Mouse (Mus musculus) left cerebral cortex, adult 2 months (tissue): ENCODE data around the gene Gm10643. TPM values are rescaled to one million over a fixed set of nuclear protein-coding genes. Genes with fewer than 3 reads are reported as not detected.

ENCODE experiments used
- DNase-seq, 2 experiments: peaks; one replicate each; pipeline ENCODE4 v3.0.0; 2021 to 2022; ENCODE audit warnings: low spot score in 2 of 2, mixed read lengths in 1 of 2; ENCODE audit errors: extremely low spot score in 1 of 2
- H3K27ac ChIP-seq: fragments of 200-600 bp; 2 replicates; pipeline ENCODE4 v1.8.1; 2022
- H3K4me3 ChIP-seq: fragments of 200-600 bp; 2 replicates; pipeline ENCODE4 v1.8.1; 2022
- CTCF ChIP-seq: fragments of 200-600 bp; IDR thresholded peaks from 2 replicates; pipeline ENCODE4 v1.8.1; 2022; ENCODE audit warnings: antibody characterized with exemption, mild to moderate bottlenecking, moderate library complexity
- intact Hi-C: fragments of 180-260 bp; cut with DNase I; formaldehyde crosslinking; loops from one replicate; pipeline ENCODE4 v1.15.1; 2025
- total RNA-seq, 2 experiments: library from RNA; stranded (reverse); gene quantifications; 2 replicates each; pipeline ENCODE4 v1.2.3; 2021

The Gm10643 gene
- total RNA-seq, 2 experiments from 2014 or later, result 2.8 to 3.5 TPM

- intact Hi-C loops, result no loop called here
- no peak for TF ChIP-seq CTCF
- no peak for DNase-seq
Measured at GRCm38 (mm10) chr8:84053229-84053628, 11.7 kb downstream of the Gm10643 start.

GRCm38 (mm10) chr8:84052746-84053145 is 12.2 kb downstream of the Gm10643 start:
- no peak for DNase-seq
- H3K27ac ChIP-seq, result no peak overlapping the region
- intact Hi-C loops, result no loop called here
- H3K4me3 ChIP-seq, result no peak overlapping the region
- TF ChIP-seq CTCF, result no peak

More at GRCm38 (mm10) chr8:84053229-84053628, 11.7 kb downstream of the Gm10643 start:
- Histone ChIP-seq H3K27ac (no peak overlapping the region), H3K4me3 (no peak overlapping the region)

- Histone ChIP-seq H3K4me3 (no peak overlapping the region), H3K27ac (no peak overlapping the region)
- DNase-seq, result no peak
- TF ChIP-seq CTCF, result no peak
- intact Hi-C loops, result no loop called here
Measured at GRCm38 (mm10) chr8:84048171-84048570, 16.8 kb downstream of the Gm10643 start.

GRCm38 (mm10) chr8:84046505-84046904 is 18.4 kb downstream of the Gm10643 start:
- intact Hi-C loops, result no loop called here
- no peak for DNase-seq
- no peak for TF ChIP-seq CTCF
- Histone ChIP-seq H3K27ac (no peak overlapping the region), H3K4me3 (no peak overlapping the region)

- no peak for TF ChIP-seq CTCF
- DNase-seq, result no peak
- intact Hi-C loops, result loop anchor here (5.0 kb wide), 1 partner anchor 127 kb away; no protein-coding TSS in a partner anchor
- Histone ChIP-seq H3K4me3 (no peak within 1 kb of the TSS), H3K27ac (no peak within 1 kb of the TSS)
Measured at GRCm38 (mm10) chr8:84044900-84045299, 20.0 kb downstream of the Gm10643 start, which contains the start of gene Rln3. TSS of gene Rln3 (minus strand) at chr8:84045000.

GRCm38 (mm10) chr8:84044103-84044502 is 20.8 kb downstream of the Gm10643 start:
- TF ChIP-seq CTCF, result no peak
- no peak for DNase-seq
- intact Hi-C loops, result loop anchor here (5.0 kb wide), 1 partner anchor 128 kb away; no protein-coding TSS in a partner anchor
- Histone ChIP-seq H3K27ac (no peak overlapping the region), H3K4me3 (no peak overlapping the region)

GRCm38 (mm10) chr8:84042948-84043342 is 22.0 kb downstream of the Gm10643 start:
- TF ChIP-seq CTCF, result no peak
- no peak for DNase-seq
- H3K4me3 ChIP-seq, result no peak overlapping the region
- intact Hi-C loops, result loop anchor here (5.0 kb wide), 1 partner anchor 129 kb away; no protein-coding TSS in a partner anchor
- H3K27ac ChIP-seq, result no peak overlapping the region

GRCm38 (mm10) chr8:84042066-84042947 is 22.6 kb downstream of the Gm10643 start, which contains the start of gene Il27ra:
TSS of gene Il27ra (minus strand) at chr8:84042589.
- Histone ChIP-seq H3K27ac (no peak within 1 kb of the TSS), H3K4me3 (peak within 1 kb of the TSS; percentile 38)
- DNase-seq, result peak in 1 of 2 experiments; percentile 37
- intact Hi-C loops, result loop anchor here (5.0 kb wide), 1 partner anchor 130 kb away; no protein-coding TSS in a partner anchor
- peak; percentile 70 for TF ChIP-seq CTCF

GRCm38 (mm10) chr8:84039050-84039449 is 25.9 kb downstream of the Gm10643 start:
- peak; percentile 66 to 72 for DNase-seq
- Histone ChIP-seq H3K4me3 (no peak overlapping the region), H3K27ac (no peak overlapping the region)
- peak; percentile 86 for TF ChIP-seq CTCF
- intact Hi-C loops, result loop anchor here (5.0 kb wide), 2 partner anchors 173 to 318 kb away; no protein-coding TSS in a partner anchor

- no peak for TF ChIP-seq CTCF
- H3K27ac ChIP-seq, result no peak overlapping the region
- intact Hi-C loops, result loop anchor here (5.0 kb wide), 2 partner anchors 174 to 319 kb away; no protein-coding TSS in a partner anchor
- DNase-seq, result no peak
- no peak overlapping the region for H3K4me3 ChIP-seq
Measured at GRCm38 (mm10) chr8:84038015-84038414, 26.9 kb downstream of the Gm10643 start.

GRCm38 (mm10) chr8:84032777-84033176 is 32.2 kb downstream of the Gm10643 start:
- Histone ChIP-seq H3K27ac (no peak overlapping the region), H3K4me3 (no peak overlapping the region)
- no peak for DNase-seq
- TF ChIP-seq CTCF, result no peak
- intact Hi-C loops, result no loop called here

- no peak for DNase-seq
- H3K27ac ChIP-seq, result no peak overlapping the region
- no peak overlapping the region for H3K4me3 ChIP-seq
- intact Hi-C loops, result no loop called here
- TF ChIP-seq CTCF, result no peak
Measured at GRCm38 (mm10) chr8:84029272-84029671, 35.7 kb downstream of the Gm10643 start.
